Mouse (Mus musculus) megakaryocyte-erythroid progenitor cell, adult 5-6 weeks (primary cell): ENCODE data around the gene Cgn. TPM values are rescaled to one million over a fixed set of nuclear protein-coding genes. Genes with fewer than 3 reads are reported as not detected.

Experiments
- ATAC-seq: replicated peaks from 2 replicates; pipeline ENCODE4 v1.8.0; 2016; ENCODE audit warnings: mild to moderate bottlenecking, inconsistent platforms; ENCODE audit not compliant: severe bottlenecking, poor library complexity, low FRiP score, low TSS enrichment
- total RNA-seq, 2 experiments: library from RNA; stranded (forward) in 1 of 2; stranded (reverse) in 1 of 2; fragments of 200-1000, 215-1000 nt in 1 of 2; fragments of >200 nt in 1 of 2; fragmentation: Nextera tagmentation in 1 of 2; gene quantifications; 2 replicates each; pipeline ENCODE4 v1.2.3; 2014 to 2017

The Cgn gene
- total RNA-seq (2014; fragmentation: Nextera tagmentation) (0.30 and 0.42 TPM in 2 replicates), total RNA-seq (2017) (not detected in 2 replicates)

DNA sequence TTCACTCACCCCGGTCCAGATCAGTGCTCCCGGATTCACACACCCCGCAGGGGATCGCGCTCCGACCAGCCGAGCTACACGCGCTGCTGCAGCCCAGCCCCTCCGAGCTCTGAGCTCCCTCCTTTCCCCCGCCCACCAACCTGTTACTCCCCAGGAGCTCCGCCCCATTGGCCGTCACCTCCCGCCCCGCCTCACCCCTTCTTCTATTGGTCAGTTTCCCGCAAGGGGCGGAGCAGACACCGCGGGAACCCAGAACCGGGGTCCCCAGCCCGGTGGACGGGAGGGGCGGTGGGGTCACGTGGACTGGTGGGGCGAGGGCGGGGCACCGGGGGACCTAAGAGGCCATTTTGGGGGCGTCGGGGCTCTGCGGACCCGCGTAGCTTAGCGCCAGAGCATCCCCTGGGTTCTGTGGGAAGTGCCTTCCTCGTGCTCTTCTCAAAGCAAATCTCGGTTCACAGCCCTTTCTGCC lies at the start of gene Cgn:
Gene Cgn (minus strand): TSS at position 126 of the 469 bp plus-strand sequence.
- ATAC-seq, result peak; percentile 97

DNA sequence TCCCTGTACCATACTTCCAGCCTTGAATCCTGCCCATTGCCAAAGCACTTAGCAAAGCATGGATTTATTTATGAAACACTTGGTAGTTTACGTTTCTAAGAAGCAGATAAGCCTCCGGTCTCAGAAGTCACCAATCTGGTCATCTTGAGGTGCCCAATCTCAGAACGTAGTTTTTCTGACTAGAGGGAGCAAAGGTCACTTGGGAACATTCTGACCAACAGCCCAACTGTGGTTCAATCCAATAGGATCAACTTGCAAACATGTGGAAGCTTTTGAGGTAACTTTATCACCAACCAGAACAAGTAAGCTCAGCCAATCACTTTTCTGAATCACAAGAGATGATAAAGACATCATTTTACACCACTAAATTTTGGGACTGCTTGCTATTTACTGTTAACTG lies 49.1 kb upstream of the Cgn start:
- ATAC-seq, result no peak

DNA sequence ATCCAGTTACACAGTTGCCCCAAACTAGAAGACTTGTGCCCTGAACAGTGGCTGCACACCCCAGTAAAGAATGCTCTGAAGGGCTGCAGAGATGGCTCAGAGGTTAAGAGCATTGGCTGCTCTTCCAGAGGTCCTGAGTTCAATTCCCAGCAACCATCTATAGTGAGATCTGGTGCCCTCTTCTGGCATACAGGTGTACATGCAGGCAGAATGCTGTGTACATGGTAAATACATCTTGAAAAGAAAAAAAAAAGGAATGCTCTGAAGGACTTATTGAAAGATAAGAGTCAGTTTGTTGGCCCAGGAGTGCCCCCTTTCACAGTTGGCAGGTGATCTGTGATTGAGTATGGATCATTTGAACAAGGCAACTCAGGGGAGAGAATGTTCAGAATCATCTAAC lies 47.1 kb upstream of the Cgn start:
- no peak for ATAC-seq

DNA sequence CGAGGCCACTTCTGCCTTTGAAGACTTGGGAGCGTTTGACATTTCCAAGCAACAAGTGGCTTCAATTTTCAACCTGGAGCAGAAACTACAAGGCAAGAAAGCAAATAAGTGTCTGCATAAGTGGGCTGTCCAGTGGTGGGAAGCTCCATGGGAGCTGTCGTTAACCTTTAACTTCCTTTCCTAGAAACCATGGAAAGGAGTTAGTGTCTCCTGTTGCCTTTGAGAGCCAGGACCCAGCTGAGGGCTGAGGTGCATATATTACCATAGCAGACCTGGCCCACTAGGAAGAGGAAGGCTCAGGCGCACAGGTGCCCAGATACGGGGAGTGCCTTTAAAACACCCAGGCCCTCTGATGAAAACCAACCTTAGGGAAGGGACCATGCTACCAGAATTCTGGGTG lies 46.4 kb upstream of the Cgn start:
- no peak for ATAC-seq

DNA sequence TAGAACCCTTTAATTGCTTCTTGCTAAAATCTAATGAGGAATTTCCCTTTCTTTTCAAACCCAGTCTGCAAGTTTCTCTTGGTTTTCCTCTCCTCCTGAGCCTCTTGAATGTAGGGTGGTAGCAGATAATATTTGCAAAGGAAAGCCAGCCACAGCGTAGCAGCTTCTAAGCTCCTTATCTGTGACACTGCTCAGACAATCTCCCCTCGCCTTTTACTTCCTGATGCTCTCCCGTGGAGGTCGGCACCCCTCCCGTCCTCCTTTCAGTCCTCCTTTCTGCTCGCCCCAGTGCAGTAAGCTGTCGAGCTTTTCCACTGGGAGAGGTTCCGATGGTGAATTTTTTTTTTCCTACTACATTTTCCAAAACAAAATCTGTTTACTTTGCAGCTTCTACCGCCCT lies 45.8 kb upstream of the Cgn start:
- ATAC-seq, result peak; percentile 81

DNA sequence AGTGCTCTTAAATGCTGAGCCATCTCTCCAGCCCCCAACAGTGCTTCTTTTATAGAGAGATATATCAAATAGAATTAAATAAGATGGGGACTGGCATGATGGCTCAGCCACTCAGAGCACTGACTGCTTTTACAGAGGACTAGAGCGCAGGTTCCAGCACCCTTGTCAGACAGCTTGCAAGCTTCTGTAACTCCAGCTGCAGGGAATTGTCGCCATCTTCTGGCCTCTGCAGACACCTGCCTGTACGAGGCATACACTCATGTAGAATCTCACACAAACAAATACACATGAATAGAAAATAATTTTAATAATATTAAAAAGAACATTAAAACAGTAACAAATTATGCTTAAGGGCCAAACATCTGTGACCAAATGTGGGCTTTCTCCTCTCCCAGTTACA lies 37.8 kb upstream of the Cgn start:
- no peak for ATAC-seq

DNA sequence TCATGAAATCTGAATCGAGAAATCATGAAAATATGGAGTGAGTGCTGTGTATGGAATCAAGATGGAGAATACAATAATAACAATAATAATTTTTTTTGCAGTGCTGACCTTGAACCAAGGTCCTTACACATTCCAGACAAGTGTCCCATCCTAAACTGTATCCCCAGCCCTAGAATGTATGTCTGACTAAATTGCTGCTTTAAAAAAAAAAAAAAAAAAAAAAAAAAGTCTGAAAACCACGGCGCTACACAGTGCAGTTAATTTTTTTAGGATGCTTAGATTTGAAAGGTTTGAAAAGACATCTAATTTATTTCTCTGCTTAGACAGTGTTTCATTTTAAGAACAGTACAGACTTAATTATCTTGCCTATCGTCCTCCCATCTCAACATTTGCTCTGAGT lies 35.8 kb upstream of the Cgn start:
- no peak for ATAC-seq

DNA sequence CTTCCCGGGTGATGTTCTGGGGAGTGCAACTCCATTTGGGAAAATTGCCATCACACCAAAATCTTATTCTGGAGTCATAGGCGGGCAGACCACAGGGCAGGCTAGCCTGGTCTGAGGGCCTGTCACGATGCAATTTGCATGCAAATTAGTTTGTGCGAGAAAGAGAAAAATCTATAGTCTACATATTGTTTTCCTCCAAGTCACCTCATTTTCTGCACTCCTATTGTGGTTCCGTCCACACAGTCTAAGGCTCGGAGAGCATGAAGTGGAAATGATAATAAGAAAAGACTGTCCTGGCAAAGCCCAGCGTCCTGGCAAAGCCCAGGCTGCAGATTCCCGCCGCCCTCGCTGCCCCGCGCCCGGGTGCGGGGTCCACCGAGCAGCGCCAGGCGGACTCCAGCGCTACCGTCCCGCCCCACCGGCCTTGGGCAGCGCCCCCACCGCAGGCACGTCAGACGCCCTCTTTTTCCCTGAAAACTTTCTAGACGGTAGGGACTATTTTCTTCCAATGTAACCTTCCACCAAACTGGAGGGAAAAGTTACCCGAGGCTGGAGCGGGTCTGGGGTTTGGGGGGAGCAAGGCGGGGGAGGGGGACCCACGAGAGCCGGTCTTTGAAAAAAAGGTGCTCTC lies 34.8 kb upstream of the Cgn start:
- ATAC-seq, result peak; percentile 70; the same call in 1 of the 2 replicates

DNA sequence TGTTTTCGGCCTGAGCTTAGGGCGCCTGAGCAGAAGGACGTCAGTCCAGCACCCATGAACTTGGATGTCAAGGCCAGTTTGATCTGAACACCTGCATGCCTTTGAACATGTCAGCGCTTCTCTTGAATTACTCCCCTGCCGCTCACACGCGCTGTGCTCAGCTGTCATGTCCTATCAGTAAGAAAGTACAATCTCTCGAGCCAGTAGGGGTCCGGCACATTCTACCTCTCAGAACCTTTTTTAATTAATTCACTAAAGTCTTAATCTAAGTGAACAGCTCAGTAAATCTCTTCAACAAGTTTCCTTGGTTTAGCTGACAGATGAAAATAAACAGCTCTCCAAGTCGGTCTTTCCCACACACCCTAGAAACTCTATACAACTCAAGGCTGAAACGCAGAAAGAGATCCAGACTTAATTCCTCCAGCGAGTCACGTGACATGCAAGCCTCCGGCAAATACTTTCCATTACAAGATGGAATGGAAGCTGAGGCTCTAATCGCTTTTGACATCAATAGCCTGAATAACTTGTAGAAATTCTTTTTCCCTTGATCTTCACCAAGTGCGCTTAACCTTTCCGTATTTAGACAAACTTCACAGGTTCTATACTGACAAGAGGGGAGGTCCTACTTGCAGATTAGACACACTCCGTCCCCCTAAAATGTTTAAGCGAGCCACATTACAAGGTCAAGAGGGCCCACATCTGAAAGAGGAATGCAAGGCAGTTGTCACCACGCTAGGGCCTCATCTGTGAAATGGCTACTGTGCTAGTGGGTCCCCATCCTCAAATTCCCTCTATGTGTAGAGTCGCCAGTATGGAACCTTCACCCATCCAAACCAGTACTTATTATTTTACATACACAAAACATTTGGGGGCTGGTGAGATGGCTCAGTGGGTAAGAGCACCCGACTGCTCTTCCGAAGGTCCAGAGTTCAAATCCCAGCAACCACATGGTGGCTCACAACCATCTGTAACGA lies 33.4 kb upstream of the Cgn start:
- no peak for ATAC-seq

DNA sequence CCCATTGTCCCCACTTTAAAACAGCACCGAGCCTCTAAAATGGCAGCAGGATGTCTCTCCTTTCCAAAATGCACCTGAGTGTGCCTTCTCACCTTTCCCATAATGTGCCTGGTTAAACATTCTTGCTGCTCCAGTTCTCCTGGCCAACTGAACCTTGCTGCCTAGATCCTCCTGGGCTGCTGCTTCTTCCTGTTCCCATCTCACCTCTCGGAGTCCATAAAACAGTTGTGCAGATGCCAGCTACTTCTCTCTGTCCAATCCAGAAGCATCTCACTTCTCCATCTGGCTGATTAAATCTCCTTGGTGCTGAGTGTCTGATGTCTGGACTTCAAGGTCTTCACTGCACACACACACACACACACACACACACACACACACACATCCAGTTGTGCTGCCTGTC lies 31.4 kb upstream of the Cgn start:
- ATAC-seq, result no peak

DNA sequence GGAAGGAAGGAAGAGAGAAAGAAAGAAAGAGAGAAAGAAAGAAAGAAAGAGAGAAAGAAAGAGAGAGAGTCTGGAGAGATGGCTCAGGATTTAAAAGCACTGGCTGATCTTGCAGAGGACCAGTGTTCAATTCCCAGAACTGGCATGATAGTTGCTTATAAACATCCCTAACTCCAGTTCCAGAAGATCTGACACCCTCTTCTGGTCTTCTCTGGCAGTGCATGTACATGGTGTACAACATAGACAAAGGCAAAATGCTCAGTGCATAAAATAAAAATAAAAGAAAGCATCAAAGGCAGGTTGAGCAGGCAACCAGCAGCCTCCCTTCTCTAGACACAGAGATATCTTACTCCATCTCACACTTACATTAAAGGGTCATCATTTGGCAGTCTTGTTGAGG lies 29.3 kb upstream of the Cgn start:
- no peak for ATAC-seq

DNA sequence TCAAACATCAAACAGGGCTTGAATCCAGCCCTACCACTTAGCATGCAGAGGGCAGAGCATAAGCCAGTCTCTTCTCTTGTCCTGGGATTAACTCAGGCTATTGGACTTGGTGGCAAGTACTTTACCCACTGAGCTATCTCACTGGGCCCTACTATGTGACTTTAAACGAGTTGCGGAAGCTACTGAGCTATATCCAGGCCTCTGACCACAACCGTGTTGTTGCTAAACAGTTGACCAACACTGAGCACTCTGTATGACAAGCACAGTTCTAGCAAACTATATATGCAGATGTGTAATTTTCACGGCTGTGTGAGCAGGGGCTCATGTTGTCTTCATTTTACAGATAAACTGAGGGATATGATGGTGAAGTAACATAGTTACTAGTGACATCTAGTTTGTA lies 28.4 kb upstream of the Cgn start:
- no peak for ATAC-seq

DNA sequence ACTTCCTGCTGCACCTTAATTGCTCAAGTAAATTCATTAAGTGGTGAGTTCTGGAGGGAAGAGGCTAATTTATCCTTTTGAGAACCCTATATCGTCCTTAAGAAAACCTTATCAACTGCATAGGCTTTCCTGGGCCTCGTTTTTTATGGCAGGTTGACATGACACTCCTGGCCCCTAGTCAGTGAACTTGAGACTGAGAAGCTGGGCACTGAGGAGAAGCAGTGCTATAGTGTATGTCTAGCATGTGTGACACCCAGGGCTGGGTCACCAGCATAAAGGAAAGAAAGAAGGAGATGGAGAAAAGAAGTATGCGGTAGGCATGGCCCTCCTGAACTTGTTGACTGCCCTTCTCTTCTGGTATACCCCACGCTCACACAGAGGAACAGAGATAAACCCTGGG lies 27.8 kb upstream of the Cgn start:
- no peak for ATAC-seq

DNA sequence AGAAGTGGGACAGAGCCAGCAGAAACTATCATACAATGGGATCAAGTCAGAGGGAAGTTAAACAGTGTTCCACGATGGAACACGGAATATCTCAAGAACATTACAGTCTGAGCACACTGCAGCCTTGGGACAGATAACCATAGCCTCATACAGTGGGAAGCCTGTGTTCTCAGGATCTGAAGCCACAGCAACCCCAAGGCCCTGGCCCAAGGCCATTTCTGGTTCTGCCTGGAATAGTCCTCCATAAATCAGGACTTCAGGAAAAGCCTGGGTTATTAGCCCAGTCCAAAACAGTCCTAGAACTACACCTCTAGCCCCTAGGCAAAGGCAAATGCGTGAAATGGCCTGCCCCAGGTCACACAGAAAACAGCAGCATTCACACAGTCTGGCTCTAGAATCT lies 27.4 kb upstream of the Cgn start:
- no peak; the same call in 1 of the 2 replicates for ATAC-seq

DNA sequence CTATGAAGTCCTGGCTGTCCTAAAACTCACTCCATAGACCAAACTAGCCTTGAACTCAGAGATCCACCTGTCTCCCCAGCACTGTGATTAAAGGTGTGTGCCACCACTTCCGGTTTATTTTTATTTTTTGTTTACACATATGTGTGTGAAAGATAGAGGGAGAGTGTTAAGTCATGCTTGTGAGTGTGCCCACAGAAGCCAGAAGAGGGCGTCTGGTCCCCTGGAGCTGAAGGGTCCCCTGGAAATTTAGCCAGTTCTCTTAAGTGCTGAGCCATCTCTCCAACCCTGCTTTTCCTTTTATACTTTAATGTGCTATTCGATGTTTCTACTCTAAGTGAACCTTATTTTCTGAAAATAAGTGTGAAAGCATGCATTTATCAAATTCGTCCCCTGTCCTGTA lies 25.3 kb upstream of the Cgn start:
- ATAC-seq, result peak; percentile 76

DNA sequence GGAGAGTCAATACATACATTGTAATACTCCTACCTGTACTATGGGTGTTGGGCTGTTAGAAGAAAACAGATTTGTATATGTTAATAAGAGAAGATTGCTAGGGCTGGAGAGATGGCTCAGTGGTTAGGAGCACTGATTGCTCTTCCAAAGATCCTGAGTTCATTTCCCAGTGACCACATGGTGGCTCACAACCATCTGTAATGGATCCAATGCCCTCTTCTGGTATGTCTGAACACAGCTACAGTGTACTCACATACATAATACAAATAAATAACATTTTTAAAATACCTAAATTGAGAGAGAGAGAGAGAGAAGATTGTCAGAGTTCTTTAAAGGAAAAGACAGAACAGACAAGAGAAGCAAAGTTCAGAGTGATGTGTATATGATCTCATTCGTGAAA lies 22.0 kb upstream of the Cgn start:
- ATAC-seq, result no peak

DNA sequence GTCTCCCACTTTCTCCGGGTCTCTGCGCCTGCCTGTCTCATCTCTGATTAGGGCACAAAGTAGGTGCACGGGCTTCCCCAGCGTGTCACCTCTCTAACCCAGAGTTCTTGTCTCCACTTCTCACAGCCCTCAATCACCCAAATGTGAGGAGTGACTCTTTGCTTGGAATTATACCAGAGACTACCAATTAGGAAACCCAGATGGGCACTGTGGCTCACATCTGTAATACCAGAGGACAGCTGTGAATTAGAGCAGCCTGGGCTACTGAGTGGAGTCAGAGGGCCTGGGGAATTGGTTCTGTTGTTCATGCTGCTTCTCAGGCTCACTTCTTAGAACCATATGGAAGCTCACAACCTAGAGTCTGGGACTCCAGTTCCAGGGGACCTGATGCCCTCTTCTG lies 18.7 kb upstream of the Cgn start:
- no peak for ATAC-seq

DNA sequence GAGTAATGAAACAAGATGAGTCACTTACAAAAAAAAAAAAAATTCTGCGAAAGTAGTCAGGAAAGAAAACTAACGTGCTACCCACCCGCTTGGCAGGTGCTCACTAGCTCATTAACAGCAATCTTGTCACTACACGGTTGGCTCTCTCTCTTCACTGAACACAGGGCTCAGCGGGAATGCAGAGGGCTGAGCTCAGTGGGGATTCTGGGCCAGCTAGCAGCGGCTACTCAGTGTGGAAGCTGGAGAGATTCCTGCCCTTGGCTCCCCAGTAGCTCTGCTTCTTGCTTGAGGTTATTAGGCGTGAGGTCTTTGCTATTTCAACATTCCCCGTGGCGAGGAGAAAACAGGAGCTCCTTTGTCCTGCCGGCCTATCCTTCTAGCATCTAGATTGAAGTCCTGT lies 17.9 kb upstream of the Cgn start:
- ATAC-seq, result no peak

DNA sequence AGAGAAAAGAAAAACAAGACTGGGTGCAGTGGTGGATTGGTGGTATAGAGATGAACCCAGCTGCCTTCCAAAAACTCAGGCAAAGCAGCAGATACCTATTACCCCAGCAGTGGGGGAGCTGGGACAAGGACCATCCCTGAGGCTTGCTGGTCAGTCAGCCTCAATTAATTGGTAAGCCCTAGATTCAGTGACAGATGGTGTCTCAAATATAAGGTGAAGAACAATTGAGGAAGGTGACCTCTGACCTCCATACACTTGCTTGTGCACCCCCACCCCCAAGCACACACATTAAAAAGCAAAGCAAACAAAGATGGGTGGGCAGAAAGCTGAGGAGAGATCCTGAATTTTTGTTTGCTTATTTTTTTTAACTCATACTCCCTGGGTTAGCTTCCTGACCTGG lies 9.9 kb upstream of the Cgn start:
- ATAC-seq, result no peak

DNA sequence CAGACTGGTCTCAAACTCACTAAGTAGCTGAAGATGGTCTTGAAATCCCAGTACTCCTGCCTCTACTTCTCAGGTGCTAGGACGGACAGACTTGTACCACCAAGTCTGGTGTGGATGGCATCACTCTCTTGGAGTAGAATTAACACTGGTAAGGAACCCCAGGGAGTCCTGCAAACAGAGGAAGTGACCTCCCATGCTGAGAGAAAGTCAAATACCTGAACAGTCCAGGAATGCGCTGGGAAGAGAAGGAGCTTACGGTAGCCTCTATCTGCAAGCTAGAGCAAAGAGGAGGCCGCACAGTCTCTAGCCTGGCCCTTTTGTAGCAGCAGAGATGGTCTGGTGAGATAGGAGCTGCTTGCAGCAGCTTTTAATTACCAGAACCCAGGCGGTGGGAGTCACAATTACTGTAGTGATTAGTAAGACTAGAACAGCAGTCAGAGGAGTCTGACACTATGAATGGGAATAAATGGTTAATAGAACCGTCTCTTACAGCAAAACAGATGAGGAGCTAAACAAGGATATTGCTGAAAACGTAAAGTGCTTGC lies 9.4 kb upstream of the Cgn start:
- no peak for ATAC-seq

DNA sequence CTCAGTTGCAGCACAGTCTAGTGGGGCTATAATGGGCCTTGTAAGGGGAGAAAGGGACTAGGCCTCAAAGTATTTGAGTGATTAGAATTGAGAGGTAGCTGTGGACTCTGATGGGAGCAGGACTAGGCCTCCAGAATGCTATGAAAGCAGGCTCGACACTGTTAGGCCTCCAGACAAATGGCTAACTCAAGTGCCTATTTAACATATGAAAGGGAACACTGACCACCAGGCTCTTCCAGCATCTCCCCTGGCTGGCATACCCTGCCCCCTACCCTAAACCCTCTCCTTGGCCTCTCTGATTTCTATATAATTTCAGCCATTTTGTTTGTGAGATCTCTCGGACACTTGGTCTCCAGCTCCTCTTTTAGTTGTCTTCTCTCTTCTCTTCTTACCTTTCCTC lies 8.1 kb upstream of the Cgn start:
- ATAC-seq, result no peak
